Mouse (Mus musculus) stomach, postnatal 0 days (tissue): Measurements from ENCODE around the gene Rhox4c.
"Not testable (repeated sequence)": the region's sequence is repeated elsewhere in the genome, so short reads cannot be mapped to it uniquely, and the experiment has no call there.

Experiments
- CTCF ChIP-seq: IDR thresholded peaks from 2 replicates; pipeline ENCODE4 v1.5.1; 2016; ENCODE audit warnings: antibody characterized with exemption, low read depth, mild to moderate bottlenecking, moderate library complexity
- EP300 ChIP-seq: optimal IDR thresholded peaks from 2 replicates; pipeline ENCODE3; 2016; ENCODE audit warnings: antibody characterized with exemption

- TF ChIP-seq CTCF, EP300: not testable (repeated sequence)
Measured at GRCm38 (mm10) chrX:37432194-37432593, 47.9 kb upstream of the Rhox4c start, which contains the start of gene Rhox4b.
